Mouse (Mus musculus): ENCODE results near the gene Fdxacb1.

The Fdxacb1 gene

GRCm38 (mm10) chr9:50803055-50803671 is 35.1 kb downstream of the Fdxacb1 start:
- no peak for DNase-seq (ENCODE audit: low read depth, low spot score)

- DNase-seq (ENCODE audit: low read depth, low spot score): no peak
Measured at GRCm38 (mm10) chr9:50808471-50808870, 40.4 kb downstream of the Fdxacb1 start.

- no peak for DNase-seq (ENCODE audit: low read depth, low spot score)
Measured at GRCm38 (mm10) chr9:50809146-50809545, 41.1 kb downstream of the Fdxacb1 start.

GRCm38 (mm10) chr9:50811187-50811586 is 43.2 kb downstream of the Fdxacb1 start:
- no peak for DNase-seq (ENCODE audit: low read depth, low spot score)

GRCm38 (mm10) chr9:50811746-50812145 is 43.7 kb downstream of the Fdxacb1 start:
- DNase-seq (ENCODE audit: low read depth, low spot score): no peak

- DNase-seq (ENCODE audit: low read depth, low spot score): no peak
Measured at GRCm38 (mm10) chr9:50813796-50814195, 45.8 kb downstream of the Fdxacb1 start.

- DNase-seq (ENCODE audit: low read depth, low spot score): no peak
Measured at GRCm38 (mm10) chr9:50815666-50816065, 47.6 kb downstream of the Fdxacb1 start.

- DNase-seq (ENCODE audit: low read depth, low spot score): no peak
Measured at GRCm38 (mm10) chr9:50816512-50816911, 48.5 kb downstream of the Fdxacb1 start.

- no peak for DNase-seq (ENCODE audit: low read depth, low spot score)
Measured at GRCm38 (mm10) chr9:50818050-50818449, 50.0 kb downstream of the Fdxacb1 start.

GRCm38 (mm10) chr9:50819716-50820115 is 51.7 kb downstream of the Fdxacb1 start:
- DNase-seq (ENCODE audit: low read depth, low spot score): no peak

- DNase-seq (ENCODE audit: low read depth, low spot score): no peak
Measured at GRCm38 (mm10) chr9:50821651-50822050, 53.6 kb downstream of the Fdxacb1 start.

- no peak for DNase-seq (ENCODE audit: low read depth, low spot score)
Measured at GRCm38 (mm10) chr9:50822216-50822615, 54.2 kb downstream of the Fdxacb1 start.
